Mouse (Mus musculus) heart, embryonic 15.5 days (tissue): ENCODE data around the gene Gan. TPM values are rescaled to one million over a fixed set of nuclear protein-coding genes. Genes with fewer than 3 reads are reported as not detected.
A peak's percentile ranks its signal among the peaks of the same experiment; 100 is the strongest.

Source experiments
- ATAC-seq: fragments of 200-750 bp; cut with Nextera tagmentation; replicated peaks from 2 replicates; pipeline ENCODE4 v1.8.0; 2017; ENCODE audit warnings: low read depth, moderate TSS enrichment; ENCODE audit not compliant: insufficient number of reproducible peaks, insufficient read depth, low FRiP score
- H3K27ac ChIP-seq: fragments of 300-500 bp; sonication (generic); 2 replicates; pipeline ENCODE4 v1.5.1; 2015; ENCODE audit warnings: mild to moderate bottlenecking, inconsistent platforms
- H3K27me3 ChIP-seq: fragments of 300-500 bp; sonication (generic); 2 replicates; pipeline ENCODE4 v1.6.1; 2015; ENCODE audit warnings: inconsistent platforms
- H3K36me3 ChIP-seq: fragments of 300-500 bp; sonication (generic); 2 replicates; pipeline ENCODE4 v1.6.1; 2015; ENCODE audit warnings: mild to moderate bottlenecking, inconsistent platforms
- H3K4me1 ChIP-seq: fragments of 300-500 bp; sonication (generic); replicated peaks from 2 replicates; pipeline ENCODE4 v1.6.1; 2015; ENCODE audit warnings: inconsistent platforms
- H3K4me2 ChIP-seq: fragments of 300-500 bp; sonication (generic); 2 replicates; pipeline ENCODE4 v1.6.1; 2015; ENCODE audit warnings: inconsistent platforms, mild to moderate bottlenecking, moderate library complexity
- H3K4me3 ChIP-seq: fragments of 300-500 bp; sonication (generic); 2 replicates; pipeline ENCODE4 v1.5.1; 2015; ENCODE audit warnings: mild to moderate bottlenecking, inconsistent platforms
- H3K9ac ChIP-seq: fragments of 300-500 bp; sonication (generic); 2 replicates; pipeline ENCODE4 v1.6.1; 2015; ENCODE audit warnings: mild to moderate bottlenecking, inconsistent platforms
- H3K9me3 ChIP-seq: fragments of 300-500 bp; sonication (generic); replicated peaks from 2 replicates; pipeline ENCODE4 v1.6.1; 2016; ENCODE audit warnings: inconsistent platforms
- WGBS: fragments of 180-500 bp; shearing (Covaris S2); methylation state at CpG from one replicate; pipeline ENCODE4 v1.1.7; 2015; ENCODE audit warnings: mixed read lengths; 5-methylcytosine and 5-hydroxymethylcytosine counted together
- polyA plus RNA-seq: library from polyadenylated mRNA; unstranded; fragments of >200 nt; fragmentation: Nextera tagmentation; extraction: Ambion mirVana; gene quantifications from 2 replicates; pipeline ENCODE4 v1.2.1, GENCODE M21; 2015

The Gan gene
- polyA plus RNA-seq, 1 experiment from 2014 or later: 1.1 TPM

GRCm38 (mm10) chr8:117254496-117254895 lies 96.6 kb downstream of the Gan start:
- no peak for ATAC-seq
- H3K9ac ChIP-seq: no peak overlapping the region
- H3K4me3 ChIP-seq: no peak overlapping the region
- H3K27ac ChIP-seq: no peak overlapping the region
- H3K27me3 ChIP-seq: no peaks in the 10 kb centered on the region
- H3K9me3 ChIP-seq: no peaks in the 10 kb centered on the region
- no peaks in the 10 kb centered on the region for H3K36me3 ChIP-seq
- WGBS: 77% methylated on average over 6 of the region's 6 CpGs
- H3K4me2 ChIP-seq: no peak overlapping the region
- peaks cover 19% of the 10 kb centered on the region for H3K4me1 ChIP-seq

- H3K27me3 ChIP-seq: no peaks in the 10 kb centered on the region
- H3K27ac ChIP-seq: peak overlapping the region; percentile 81
- H3K9me3 ChIP-seq: no peaks in the 10 kb centered on the region
- no peaks in the 10 kb centered on the region for H3K36me3 ChIP-seq
- peaks cover 36% of the 10 kb centered on the region for H3K4me1 ChIP-seq
- peak overlapping the region; percentile 89 for H3K4me2 ChIP-seq
- peak overlapping the region; percentile 89 for H3K9ac ChIP-seq
- H3K4me3 ChIP-seq: peak overlapping the region; percentile 77
- peak; percentile 95 for ATAC-seq
- WGBS: under 1% methylated on average over 36 of the region's 92 CpGs
Observed at GRCm38 (mm10) chr8:117256292-117256938, 98.5 kb downstream of the Gan start.

DNA sequence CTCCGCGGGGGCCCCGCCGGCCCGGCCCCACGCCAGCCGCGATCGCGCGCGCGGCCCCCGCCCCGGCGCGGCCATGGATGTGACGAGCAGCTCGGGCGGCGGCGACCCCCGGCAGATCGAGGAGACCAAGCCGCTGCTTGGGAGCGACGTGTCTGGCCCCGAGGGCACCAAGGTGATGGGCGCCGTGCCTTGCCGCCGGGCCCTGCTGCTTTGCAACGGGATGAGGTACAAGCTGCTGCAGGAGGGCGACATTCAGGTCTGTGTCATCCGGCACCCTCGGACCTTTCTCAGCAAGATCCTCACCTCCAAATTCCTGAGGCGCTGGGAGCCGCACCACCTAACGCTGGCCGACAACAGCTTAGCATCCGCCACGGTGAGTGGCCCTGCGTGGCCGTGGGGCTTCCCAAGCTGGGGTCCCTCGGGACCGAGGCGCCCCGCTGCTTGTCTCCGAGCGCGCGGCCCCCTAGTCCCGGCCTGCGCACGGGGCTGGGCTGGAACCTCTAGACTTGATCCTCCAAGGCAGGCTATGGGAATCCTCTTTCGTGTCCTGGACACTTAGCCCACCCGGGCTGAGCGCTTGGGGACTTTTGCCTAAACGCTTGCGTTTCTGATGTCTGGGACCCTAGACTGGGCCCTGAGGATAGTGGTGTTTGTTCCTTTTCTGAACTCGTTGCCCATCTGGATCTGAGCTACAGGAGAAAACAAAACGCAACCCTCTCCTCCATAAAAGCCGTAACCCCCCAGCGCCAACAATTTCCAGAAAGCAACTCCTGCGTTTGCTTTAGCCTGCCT lies 99.3 kb downstream of the Gan start, which contains the start of gene Cmip:
Gene Cmip, plus strand, starts transcription at position 36 of the 792 bp plus-strand sequence.
- under 1% methylated on average over 61 of the region's 65 CpGs for whole genome bisulfite sequencing
- Histone ChIP-seq H3K9ac (peak within 1 kb of the TSS; percentile 89), H3K4me1 (peaks cover 41% of the 10 kb centered on the region), H3K27me3 (no peaks in the 10 kb centered on the region), H3K4me2 (peak within 1 kb of the TSS; percentile 89), H3K27ac (peak within 1 kb of the TSS; percentile 81), H3K9me3 (no peaks in the 10 kb centered on the region), H3K36me3 (no peaks in the 10 kb centered on the region), H3K4me3 (peak within 1 kb of the TSS; percentile 77)
- ATAC-seq: peak; percentile 12; the same call in 1 of the 2 replicates

- peaks cover 46% of the 10 kb centered on the region for H3K4me1 ChIP-seq
- peak overlapping the region; percentile 89 for H3K4me2 ChIP-seq
- H3K9me3 ChIP-seq: no peaks in the 10 kb centered on the region
- peak overlapping the region; percentile 89 for H3K9ac ChIP-seq
- WGBS: 9% methylated on average over 22 of the region's 22 CpGs
- H3K27ac ChIP-seq: peak overlapping the region; percentile 81
- H3K36me3 ChIP-seq: no peaks in the 10 kb centered on the region
- H3K27me3 ChIP-seq: no peaks in the 10 kb centered on the region
- ATAC-seq: no peak
- H3K4me3 ChIP-seq: peak overlapping the region; percentile 77
Observed at GRCm38 (mm10) chr8:117257821-117258575, 100.1 kb downstream of the Gan start.

- Histone ChIP-seq H3K9ac (peak overlapping the region; percentile 89), H3K4me1 (peaks cover 52% of the 10 kb centered on the region), H3K36me3 (no peaks in the 10 kb centered on the region), H3K4me3 (peak overlapping the region; percentile 77), H3K4me2 (peak overlapping the region; percentile 89), H3K27ac (peak overlapping the region; percentile 36; the same call in 1 of the 2 replicates), H3K27me3 (no peaks in the 10 kb centered on the region), H3K9me3 (no peaks in the 10 kb centered on the region)
- no peak for ATAC-seq
- WGBS: 52% methylated on average over 6 of the region's 6 CpGs
Observed at GRCm38 (mm10) chr8:117258576-117259040, 100.7 kb downstream of the Gan start.

- no peaks in the 10 kb centered on the region for H3K27me3 ChIP-seq
- H3K9me3 ChIP-seq: no peaks in the 10 kb centered on the region
- H3K27ac ChIP-seq: no peak overlapping the region
- no peak for ATAC-seq
- no peaks in the 10 kb centered on the region for H3K36me3 ChIP-seq
- H3K4me2 ChIP-seq: peak overlapping the region; percentile 89
- H3K9ac ChIP-seq: peak overlapping the region; percentile 89; the same call in 1 of the 2 replicates
- H3K4me3 ChIP-seq: peak overlapping the region; percentile 77; the same call in 1 of the 2 replicates
- peaks cover 53% of the 10 kb centered on the region for H3K4me1 ChIP-seq
- 67% methylated on average over 11 of the region's 11 CpGs for WGBS
Observed at GRCm38 (mm10) chr8:117259431-117260001, 101.6 kb downstream of the Gan start.

- no peak for ATAC-seq
- 58% methylated on average over 14 of the region's 14 CpGs for WGBS
- H3K27ac ChIP-seq: no peak overlapping the region
- peak overlapping the region; percentile 13; the same call in 1 of the 2 replicates for H3K9ac ChIP-seq
- peak overlapping the region; percentile 89 for H3K4me2 ChIP-seq
- H3K9me3 ChIP-seq: no peaks in the 10 kb centered on the region
- peak overlapping the region; percentile 8; the same call in 1 of the 2 replicates for H3K4me3 ChIP-seq
- no peaks in the 10 kb centered on the region for H3K36me3 ChIP-seq
- peaks cover 53% of the 10 kb centered on the region for H3K4me1 ChIP-seq
- H3K27me3 ChIP-seq: no peaks in the 10 kb centered on the region
Observed at GRCm38 (mm10) chr8:117260234-117260929, 102.4 kb downstream of the Gan start.

DNA sequence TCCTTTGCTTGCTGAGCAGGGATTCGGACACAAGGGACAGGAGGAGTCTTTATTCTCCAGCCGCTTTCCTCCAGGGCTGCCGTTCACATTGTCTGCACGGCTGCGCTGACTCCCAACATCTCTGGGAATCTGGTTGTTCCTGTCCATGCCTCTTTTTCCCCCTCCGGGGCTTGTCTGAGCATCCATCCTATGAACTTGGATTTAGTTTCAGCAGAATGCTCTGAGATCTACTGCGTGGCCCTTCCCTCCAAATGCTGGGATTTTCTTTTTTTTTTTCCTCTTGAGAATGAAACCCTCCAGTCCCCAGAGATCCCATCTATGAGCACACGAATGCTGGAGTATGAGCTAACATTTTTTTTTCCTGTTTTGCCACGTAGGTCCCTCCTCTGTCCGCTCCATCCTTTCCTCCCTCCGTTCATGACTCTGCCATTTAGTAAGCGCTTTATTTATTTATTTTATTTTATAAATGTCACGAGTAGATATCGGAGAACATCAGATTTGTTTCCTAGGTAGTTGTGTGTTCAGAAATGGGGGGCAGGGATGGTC lies 103.1 kb downstream of the Gan start:
- WGBS: 58% methylated on average over 14 of the region's 14 CpGs
- no peak overlapping the region for H3K4me3 ChIP-seq

DNA sequence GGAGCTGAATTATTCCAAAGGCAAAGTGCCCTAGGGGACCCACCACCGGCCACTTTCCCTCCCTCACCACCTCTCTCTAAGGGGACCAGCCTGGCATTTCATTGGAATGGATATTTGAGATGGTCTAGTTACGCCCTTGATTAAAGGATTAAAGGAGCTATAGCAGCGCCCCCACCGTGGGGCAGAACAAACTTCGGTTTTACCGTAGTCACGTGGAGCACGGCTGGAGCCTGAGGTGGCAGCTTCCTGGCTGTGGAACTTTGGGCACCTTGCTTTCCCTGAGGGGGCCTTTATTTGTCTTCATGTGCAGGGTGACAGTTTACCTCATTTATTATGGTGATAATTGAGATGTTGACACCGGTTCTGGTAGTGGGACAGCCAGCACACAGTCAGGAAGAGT lies 103.8 kb downstream of the Gan start:
- H3K9ac ChIP-seq: no peak overlapping the region
- H3K4me1 ChIP-seq: peaks cover 50% of the 10 kb centered on the region
- 49% methylated on average over 9 of the region's 9 CpGs for WGBS
- H3K27me3 ChIP-seq: no peaks in the 10 kb centered on the region
- no peaks in the 10 kb centered on the region for H3K9me3 ChIP-seq
- no peaks in the 10 kb centered on the region for H3K36me3 ChIP-seq
- no peak overlapping the region for H3K27ac ChIP-seq
- H3K4me3 ChIP-seq: no peak overlapping the region
- no peak overlapping the region for H3K4me2 ChIP-seq
- no peak for ATAC-seq

More for the DNA sequence above, 103.1 kb downstream of the Gan start:
- Histone ChIP-seq H3K9me3 (no peaks in the 10 kb centered on the region), H3K27me3 (no peaks in the 10 kb centered on the region), H3K36me3 (no peaks in the 10 kb centered on the region), H3K4me1 (peaks cover 52% of the 10 kb centered on the region), H3K9ac (no peak overlapping the region), H3K4me2 (peak overlapping the region; percentile 89), H3K27ac (no peak overlapping the region)
- ATAC-seq: no peak

DNA sequence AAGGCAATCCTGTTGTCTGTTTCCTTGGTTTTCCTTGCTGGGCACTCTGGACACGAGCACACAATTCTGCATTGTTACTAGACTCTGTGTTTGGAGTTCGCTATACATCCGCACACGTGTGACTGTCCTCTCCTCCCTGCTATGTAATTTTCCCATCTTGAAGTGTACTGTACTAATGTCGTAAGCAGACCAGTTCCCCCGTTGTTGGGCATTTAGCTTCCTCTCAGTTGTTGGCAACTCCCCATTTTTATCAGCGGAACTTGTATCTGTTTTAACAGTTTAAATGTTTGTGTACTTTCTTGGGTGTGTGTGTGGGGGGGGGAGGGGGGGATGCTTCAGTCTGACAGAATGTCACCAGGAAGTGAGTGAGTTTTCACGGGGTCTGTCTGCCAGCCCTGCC lies 104.8 kb downstream of the Gan start:
- Histone ChIP-seq H3K27me3 (no peaks in the 10 kb centered on the region), H3K4me1 (peaks cover 50% of the 10 kb centered on the region), H3K27ac (no peak overlapping the region), H3K4me3 (no peak overlapping the region), H3K4me2 (no peak overlapping the region), H3K9me3 (no peaks in the 10 kb centered on the region), H3K9ac (no peak overlapping the region), H3K36me3 (no peaks in the 10 kb centered on the region)
- no peak for ATAC-seq
- 47% methylated on average over 8 of the region's 8 CpGs for WGBS
